Mouse (Mus musculus): ENCODE data around the gene Adig. TPM values are rescaled to one million over a fixed set of nuclear protein-coding genes. Genes with fewer than 3 reads are reported as not detected.

Gene Adig
- polyA plus RNA-seq (2014; fragmentation: Nextera tagmentation; extraction: Ambion mirVana), result not detected in 2 replicates

DNA sequence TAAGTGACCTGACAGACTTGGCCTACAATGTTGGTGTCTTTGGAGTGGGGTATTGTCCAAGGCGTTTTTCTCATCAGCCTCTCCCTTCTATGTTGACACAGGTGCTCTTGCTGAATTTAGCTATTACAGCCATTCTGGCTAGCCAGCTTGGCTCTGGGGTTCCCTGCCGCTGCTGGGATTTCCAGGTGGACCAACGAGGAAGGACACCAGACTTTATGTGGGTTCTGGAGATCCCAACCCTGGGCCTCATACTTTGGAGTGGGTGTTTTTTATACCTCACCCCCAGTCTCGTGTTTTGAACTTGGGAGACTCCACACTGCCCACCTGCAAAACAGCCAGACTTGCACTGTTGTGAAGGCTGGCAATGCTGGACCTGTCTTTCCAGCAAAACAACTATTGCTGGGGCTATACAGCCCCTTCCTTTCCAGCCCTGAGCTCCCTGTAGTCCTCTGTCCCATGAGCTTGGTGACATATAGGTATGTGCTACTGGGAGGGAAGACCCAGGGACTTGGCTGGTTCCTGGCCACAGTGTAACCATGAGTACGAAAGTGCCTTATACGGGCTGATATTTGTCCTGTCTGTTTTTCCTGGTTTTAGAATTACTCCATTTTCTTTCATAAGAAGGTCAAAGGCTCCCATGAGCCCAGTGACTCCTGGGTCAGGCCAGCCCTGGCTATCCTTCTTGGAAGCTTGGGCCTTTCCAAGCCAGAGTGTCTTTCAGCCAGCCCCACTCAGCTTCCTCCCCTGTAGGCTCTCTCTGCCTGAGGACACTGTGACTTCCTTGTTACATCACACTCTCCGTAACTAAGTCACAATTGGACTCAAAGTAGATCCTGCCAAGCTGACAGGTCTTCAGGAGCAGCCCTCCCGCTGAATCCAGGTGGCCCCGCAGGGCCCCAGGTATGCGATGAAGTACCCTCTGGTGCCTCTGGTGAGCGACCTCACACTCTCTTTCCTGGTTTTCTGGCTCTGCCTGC lies at the start of gene Adig:
Gene Adig, plus strand, starts transcription at position 777 of the 977 bp plus-strand sequence.
- H3K4me3 ChIP-seq (ENCODE audit: low read length), result no peak within 1 kb of the TSS
- ATAC-seq (ENCODE audit: low FRiP score, low TSS enrichment), result no peak
- H3K9ac ChIP-seq (ENCODE audit: low read depth, low read length), result no peak within 1 kb of the TSS
- no peaks in the 10 kb centered on the region for H3K9me3 ChIP-seq (ENCODE audit: control insufficient read depth, low read length)
- no peaks in the 10 kb centered on the region for H3K4me1 ChIP-seq (ENCODE audit: control insufficient read depth, insufficient read depth, low read length)
- 64% methylated on average over 11 of the region's 11 CpGs for WGBS
- H3K4me2 ChIP-seq (replicated peaks; ENCODE audit: low read depth, low read length), result no peak within 1 kb of the TSS
- H3K36me3 ChIP-seq (ENCODE audit: control insufficient read depth, insufficient read depth, low read length), result peaks cover 8% of the 10 kb centered on the region; the same call in 1 of the 2 replicates
- H3K27me3 ChIP-seq (ENCODE audit: control insufficient read depth, insufficient read depth, low read length), result no peaks in the 10 kb centered on the region
- H3K27ac ChIP-seq (ENCODE audit: low read depth, low read length), result no peak within 1 kb of the TSS

DNA sequence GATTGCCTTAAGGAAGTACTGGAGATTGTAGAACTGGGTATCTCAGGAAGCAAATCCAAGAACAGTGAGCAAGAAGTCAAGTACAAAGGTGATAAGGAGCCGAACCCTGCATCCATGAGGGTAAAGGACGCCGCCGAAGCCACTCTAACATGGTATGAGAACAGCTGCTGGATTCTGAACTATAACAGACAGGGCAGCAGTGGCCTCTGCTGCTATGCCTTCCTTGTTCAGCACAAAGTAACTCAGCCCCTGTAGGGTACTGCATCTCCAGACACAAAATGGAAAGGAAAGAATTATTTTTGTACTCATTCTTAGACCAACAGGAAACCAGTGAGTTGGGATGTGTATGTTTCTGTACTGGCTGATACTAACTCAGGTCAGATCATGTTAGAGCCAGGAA lies 46.0 kb upstream of the Adig start:
- Histone ChIP-seq H3K4me2 (replicated peaks; ENCODE audit: low read depth, low read length) (no peak overlapping the region), H3K4me3 (ENCODE audit: low read length) (no peak overlapping the region), H3K9me3 (ENCODE audit: control insufficient read depth, low read length) (no peaks in the 10 kb centered on the region), H3K27ac (ENCODE audit: low read depth, low read length) (no peak overlapping the region), H3K27me3 (ENCODE audit: control insufficient read depth, insufficient read depth, low read length) (no peaks in the 10 kb centered on the region), H3K9ac (ENCODE audit: low read depth, low read length) (no peak overlapping the region), H3K36me3 (ENCODE audit: control insufficient read depth, insufficient read depth, low read length) (peaks cover 56% of the 10 kb centered on the region), H3K4me1 (ENCODE audit: control insufficient read depth, insufficient read depth, low read length) (no peaks in the 10 kb centered on the region)
- ATAC-seq (ENCODE audit: low FRiP score, low TSS enrichment), result no peak
- 90% methylated on average over 4 of the region's 4 CpGs for WGBS

DNA sequence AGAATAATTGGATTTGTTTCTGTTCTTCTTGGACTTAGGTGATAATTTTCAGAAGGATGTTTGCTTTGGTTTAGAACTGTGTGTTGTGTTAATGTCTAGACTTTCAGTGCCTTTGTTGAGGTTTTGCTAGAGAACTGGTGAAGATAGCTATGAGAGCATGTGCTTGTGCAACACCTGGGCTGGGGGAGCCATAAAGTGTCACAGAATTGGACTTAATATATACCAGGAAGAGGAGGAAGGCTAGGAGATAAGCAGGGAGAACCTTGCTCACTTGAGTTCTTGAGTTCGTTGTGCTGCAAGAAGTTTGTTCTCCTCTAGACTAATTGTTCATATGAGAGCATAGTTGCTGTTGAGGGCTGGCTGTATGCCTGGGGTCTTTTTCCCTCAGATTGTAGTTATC lies 44.8 kb upstream of the Adig start:
- no peak for ATAC-seq (ENCODE audit: low FRiP score, low TSS enrichment)
- H3K36me3 ChIP-seq (ENCODE audit: control insufficient read depth, insufficient read depth, low read length), result peaks cover 67% of the 10 kb centered on the region
- H3K9me3 ChIP-seq (ENCODE audit: control insufficient read depth, low read length), result no peaks in the 10 kb centered on the region
- no peak overlapping the region for H3K27ac ChIP-seq (ENCODE audit: low read depth, low read length)
- no peak overlapping the region for H3K4me2 ChIP-seq (replicated peaks; ENCODE audit: low read depth, low read length)
- H3K4me1 ChIP-seq (ENCODE audit: control insufficient read depth, insufficient read depth, low read length), result no peaks in the 10 kb centered on the region
- H3K27me3 ChIP-seq (ENCODE audit: control insufficient read depth, insufficient read depth, low read length), result no peaks in the 10 kb centered on the region
- H3K9ac ChIP-seq (ENCODE audit: low read depth, low read length), result no peak overlapping the region
- no peak overlapping the region for H3K4me3 ChIP-seq (ENCODE audit: low read length)
- WGBS, result 93% methylated on average over 1 of the region's 1 CpGs

DNA sequence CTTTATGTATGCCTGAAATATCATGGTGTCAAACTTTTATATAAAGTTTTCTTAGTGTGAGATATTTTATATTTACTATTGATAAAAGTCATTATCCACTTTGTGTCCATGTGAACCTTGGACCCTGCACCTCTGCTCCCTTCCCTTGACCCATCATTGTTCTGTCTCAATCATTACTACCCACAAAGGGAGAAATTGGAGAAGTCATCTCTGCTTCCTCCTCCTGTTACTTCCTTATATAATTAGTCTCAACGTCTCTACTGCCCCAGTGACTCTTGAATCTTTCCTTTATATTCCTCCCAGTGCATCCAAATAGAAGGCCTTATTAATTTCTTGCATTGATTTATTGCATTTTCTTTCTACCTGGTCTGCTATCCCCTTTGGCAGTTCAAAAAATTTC lies 40.0 kb upstream of the Adig start:
- WGBS, result 64% methylated on average over 1 of the region's 1 CpGs

DNA sequence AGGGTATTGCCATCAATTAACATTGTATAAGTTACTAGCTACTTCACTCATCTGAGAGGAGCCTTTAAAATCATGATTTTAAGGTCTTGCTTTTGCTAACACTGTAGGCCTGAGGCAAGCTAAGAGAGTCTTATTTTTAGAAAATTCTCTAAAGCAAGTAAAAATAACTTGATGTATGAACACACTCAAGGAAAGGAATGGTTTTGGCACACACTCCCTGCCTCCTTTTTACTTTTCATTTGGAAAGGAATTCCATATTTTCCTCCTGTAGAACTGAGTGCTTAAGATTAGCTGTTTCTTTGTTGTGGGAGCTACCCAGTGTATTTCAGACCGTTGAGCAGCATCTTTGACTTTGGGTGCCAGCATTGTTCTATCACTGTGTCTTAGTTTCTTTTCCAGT lies 28.3 kb upstream of the Adig start:
- WGBS, result 97% methylated on average over 1 of the region's 1 CpGs
- H3K9ac ChIP-seq (ENCODE audit: low read depth, low read length), result no peak overlapping the region
- no peaks in the 10 kb centered on the region for H3K4me1 ChIP-seq (ENCODE audit: control insufficient read depth, insufficient read depth, low read length)
- ATAC-seq (ENCODE audit: low FRiP score, low TSS enrichment), result no peak
- H3K27me3 ChIP-seq (ENCODE audit: control insufficient read depth, insufficient read depth, low read length), result no peaks in the 10 kb centered on the region
- no peak overlapping the region for H3K27ac ChIP-seq (ENCODE audit: low read depth, low read length)
- H3K4me3 ChIP-seq (ENCODE audit: low read length), result no peak overlapping the region
- H3K9me3 ChIP-seq (ENCODE audit: control insufficient read depth, low read length), result no peaks in the 10 kb centered on the region
- H3K4me2 ChIP-seq (replicated peaks; ENCODE audit: low read depth, low read length), result no peak overlapping the region
- H3K36me3 ChIP-seq (ENCODE audit: control insufficient read depth, insufficient read depth, low read length), result peaks cover 70% of the 10 kb centered on the region

More for the DNA sequence above, 40.0 kb upstream of the Adig start:
- Histone ChIP-seq H3K9me3 (ENCODE audit: control insufficient read depth, low read length) (no peaks in the 10 kb centered on the region), H3K27ac (ENCODE audit: low read depth, low read length) (no peak overlapping the region), H3K9ac (ENCODE audit: low read depth, low read length) (no peak overlapping the region), H3K36me3 (ENCODE audit: control insufficient read depth, insufficient read depth, low read length) (peaks cover 76% of the 10 kb centered on the region), H3K27me3 (ENCODE audit: control insufficient read depth, insufficient read depth, low read length) (no peaks in the 10 kb centered on the region), H3K4me1 (ENCODE audit: control insufficient read depth, insufficient read depth, low read length) (no peaks in the 10 kb centered on the region), H3K4me3 (ENCODE audit: low read length) (no peak overlapping the region), H3K4me2 (replicated peaks; ENCODE audit: low read depth, low read length) (no peak overlapping the region)
- no peak for ATAC-seq (ENCODE audit: low FRiP score, low TSS enrichment)

DNA sequence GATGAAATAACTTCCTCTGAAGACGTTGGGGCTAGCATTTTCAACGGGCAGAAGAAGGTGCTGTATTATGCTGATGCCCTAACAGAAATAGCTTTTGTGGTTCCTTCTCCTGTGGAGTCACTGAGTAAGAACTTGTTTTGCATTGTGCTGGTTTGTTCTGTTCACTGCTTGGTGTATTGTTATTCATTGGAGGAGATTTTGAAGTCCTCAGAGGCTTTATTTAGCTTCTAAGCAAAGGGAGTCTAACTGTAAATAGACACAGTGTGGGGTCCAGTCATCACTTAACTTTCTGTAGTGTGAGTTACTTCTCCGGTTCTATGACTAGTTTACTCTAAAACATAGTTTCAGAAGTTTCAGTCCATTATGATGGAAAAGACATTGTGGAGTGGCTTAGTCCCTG lies 24.8 kb upstream of the Adig start:
- ATAC-seq (ENCODE audit: low FRiP score, low TSS enrichment), result no peak
- Histone ChIP-seq H3K9ac (ENCODE audit: low read depth, low read length) (no peak overlapping the region), H3K4me1 (ENCODE audit: control insufficient read depth, insufficient read depth, low read length) (no peaks in the 10 kb centered on the region), H3K27ac (ENCODE audit: low read depth, low read length) (no peak overlapping the region), H3K27me3 (ENCODE audit: control insufficient read depth, insufficient read depth, low read length) (no peaks in the 10 kb centered on the region), H3K4me3 (ENCODE audit: low read length) (no peak overlapping the region), H3K36me3 (ENCODE audit: control insufficient read depth, insufficient read depth, low read length) (peaks cover 70% of the 10 kb centered on the region), H3K9me3 (ENCODE audit: control insufficient read depth, low read length) (no peaks in the 10 kb centered on the region), H3K4me2 (replicated peaks; ENCODE audit: low read depth, low read length) (no peak overlapping the region)
- 88% methylated on average over 3 of the region's 3 CpGs for WGBS

DNA sequence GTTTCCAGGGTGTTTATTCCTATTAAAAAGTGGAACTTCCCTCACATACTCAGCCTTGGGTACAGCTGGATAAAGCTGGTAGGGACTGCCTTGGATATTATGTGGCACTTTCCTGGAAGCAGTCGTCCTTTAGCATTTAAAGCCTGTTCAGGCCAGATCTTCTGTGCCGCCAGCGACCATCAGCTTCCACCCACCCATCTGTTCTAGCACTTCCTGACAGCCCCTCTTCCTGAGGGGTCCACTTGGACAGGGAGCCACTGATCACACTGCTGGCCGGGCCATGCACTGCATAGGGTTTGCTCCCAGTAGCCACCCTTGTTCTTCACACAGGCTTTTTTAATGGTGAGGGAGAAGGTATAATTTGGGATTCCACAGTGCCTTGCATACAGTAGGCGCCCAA lies 4.0 kb upstream of the Adig start:
- no peaks in the 10 kb centered on the region for H3K9me3 ChIP-seq (ENCODE audit: control insufficient read depth, low read length)
- WGBS, result 77% methylated on average over 5 of the region's 5 CpGs
- H3K36me3 ChIP-seq (ENCODE audit: control insufficient read depth, insufficient read depth, low read length), result peaks cover 33% of the 10 kb centered on the region; the same call in 1 of the 2 replicates
- no peak overlapping the region for H3K4me3 ChIP-seq (ENCODE audit: low read length)
- no peaks in the 10 kb centered on the region for H3K4me1 ChIP-seq (ENCODE audit: control insufficient read depth, insufficient read depth, low read length)
- H3K27ac ChIP-seq (ENCODE audit: low read depth, low read length), result no peak overlapping the region
- no peak for ATAC-seq (ENCODE audit: low FRiP score, low TSS enrichment)
- H3K27me3 ChIP-seq (ENCODE audit: control insufficient read depth, insufficient read depth, low read length), result no peaks in the 10 kb centered on the region
- H3K4me2 ChIP-seq (replicated peaks; ENCODE audit: low read depth, low read length), result no peak overlapping the region
- H3K9ac ChIP-seq (ENCODE audit: low read depth, low read length), result no peak overlapping the region

DNA sequence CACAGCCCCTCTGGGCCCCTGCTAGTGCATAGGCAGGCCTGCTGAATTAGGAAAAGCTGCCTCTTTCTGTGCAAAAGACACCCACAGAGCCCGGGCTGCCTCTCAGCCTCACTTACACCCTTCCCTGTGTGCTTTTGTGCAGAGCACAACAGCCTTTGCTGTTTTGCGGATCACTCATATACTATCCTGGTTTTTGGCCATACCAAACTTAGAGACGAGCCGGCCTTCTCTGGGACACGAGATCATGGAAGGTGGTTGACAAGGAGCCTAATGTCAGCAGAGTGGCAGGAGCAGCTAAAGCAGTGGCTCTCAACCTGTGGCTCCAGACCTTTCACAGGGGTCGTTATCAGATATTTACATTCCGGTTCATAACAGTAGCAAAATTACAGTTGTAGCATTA lies 814 bp downstream of the Adig start:
- 85% methylated on average over 7 of the region's 7 CpGs for WGBS
- H3K9me3 ChIP-seq (ENCODE audit: control insufficient read depth, low read length), result no peaks in the 10 kb centered on the region
- H3K27me3 ChIP-seq (ENCODE audit: control insufficient read depth, insufficient read depth, low read length), result no peaks in the 10 kb centered on the region
- no peak overlapping the region for H3K9ac ChIP-seq (ENCODE audit: low read depth, low read length)
- no peak overlapping the region for H3K4me2 ChIP-seq (replicated peaks; ENCODE audit: low read depth, low read length)
- H3K4me3 ChIP-seq (ENCODE audit: low read length), result no peak overlapping the region
- ATAC-seq (ENCODE audit: low FRiP score, low TSS enrichment), result no peak
- H3K36me3 ChIP-seq (ENCODE audit: control insufficient read depth, insufficient read depth, low read length), result 0 out of 2 replicates have a peak, but pooled peaks cover under 1% of the 10 kb centered on the region
- H3K27ac ChIP-seq (ENCODE audit: low read depth, low read length), result no peak overlapping the region
- H3K4me1 ChIP-seq (ENCODE audit: control insufficient read depth, insufficient read depth, low read length), result no peaks in the 10 kb centered on the region

DNA sequence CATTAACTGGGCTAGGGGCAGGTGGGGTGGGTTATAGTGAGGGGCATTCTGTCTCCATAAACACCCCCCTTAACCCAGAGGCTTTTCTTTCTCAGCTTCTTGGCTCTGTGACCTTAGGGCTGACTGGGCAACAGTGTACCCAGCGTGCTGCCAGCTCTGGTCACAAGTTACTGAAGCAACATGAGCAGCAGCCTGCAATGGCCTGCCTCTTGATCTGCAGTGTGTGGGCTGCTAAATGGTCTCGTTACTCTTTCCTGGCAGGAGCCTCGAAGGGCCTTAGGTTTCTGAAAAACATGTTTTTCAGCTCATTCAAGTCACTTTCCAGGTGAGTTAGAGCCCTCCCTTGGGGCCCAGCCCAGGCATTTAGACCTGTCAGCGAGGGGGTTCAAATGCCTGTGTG lies 1.3 kb downstream of the Adig start:
- no peak for ATAC-seq (ENCODE audit: low FRiP score, low TSS enrichment)
- Histone ChIP-seq H3K4me3 (ENCODE audit: low read length) (no peak overlapping the region), H3K27me3 (ENCODE audit: control insufficient read depth, insufficient read depth, low read length) (no peaks in the 10 kb centered on the region), H3K36me3 (ENCODE audit: control insufficient read depth, insufficient read depth, low read length) (no peaks in the 10 kb centered on the region), H3K27ac (ENCODE audit: low read depth, low read length) (no peak overlapping the region), H3K9me3 (ENCODE audit: control insufficient read depth, low read length) (no peaks in the 10 kb centered on the region), H3K4me2 (replicated peaks; ENCODE audit: low read depth, low read length) (no peak overlapping the region), H3K4me1 (ENCODE audit: control insufficient read depth, insufficient read depth, low read length) (no peaks in the 10 kb centered on the region), H3K9ac (ENCODE audit: low read depth, low read length) (no peak overlapping the region)
- WGBS, result 54% methylated on average over 4 of the region's 4 CpGs

Measured in kidney, embryonic 14.5 days (tissue).